Mouse (Mus musculus) limb, embryonic 13.5 days (tissue): ENCODE data around the gene Ucp3. TPM values are rescaled to one million over a fixed set of nuclear protein-coding genes. Genes with fewer than 3 reads are reported as not detected.

Experiments used
- ATAC-seq: fragments of 200-750 bp; cut with Nextera tagmentation; 2 replicates; pipeline ENCODE4 v1.8.0; 2017; ENCODE audit warnings: low read depth, moderate number of reproducible peaks, moderate TSS enrichment; ENCODE audit not compliant: low FRiP score
- H3K27ac ChIP-seq: fragments of 300-500 bp; sonication (generic); 2 replicates; pipeline ENCODE4 v1.5.1; 2015; ENCODE audit warnings: inconsistent platforms, mild to moderate bottlenecking, moderate library complexity
- H3K27me3 ChIP-seq: fragments of 300-500 bp; sonication (generic); 2 replicates; pipeline ENCODE4 v1.6.1; 2015; ENCODE audit warnings: mild to moderate bottlenecking, inconsistent platforms
- H3K36me3 ChIP-seq: fragments of 300-500 bp; sonication (generic); 2 replicates; pipeline ENCODE4 v1.6.1; 2015; ENCODE audit warnings: inconsistent platforms, mild to moderate bottlenecking, moderate library complexity
- H3K4me1 ChIP-seq: fragments of 300-500 bp; sonication (generic); 2 replicates; pipeline ENCODE4 v1.6.1; 2015; ENCODE audit warnings: inconsistent platforms
- H3K4me2 ChIP-seq: fragments of 300-500 bp; sonication (generic); replicated peaks from 2 replicates; pipeline ENCODE4 v1.6.1; 2015; ENCODE audit warnings: inconsistent platforms, mild to moderate bottlenecking, moderate library complexity
- H3K4me3 ChIP-seq: fragments of 300-500 bp; sonication (generic); 2 replicates; pipeline ENCODE4 v1.5.1; 2015; ENCODE audit warnings: moderate library complexity, mild to moderate bottlenecking, inconsistent platforms
- H3K9ac ChIP-seq: fragments of 300-500 bp; sonication (generic); 2 replicates; pipeline ENCODE4 v1.6.1; 2015; ENCODE audit warnings: mild to moderate bottlenecking, inconsistent platforms
- H3K9me3 ChIP-seq: fragments of 300-500 bp; sonication (generic); 2 replicates; pipeline ENCODE4 v1.6.1; 2016; ENCODE audit warnings: inconsistent platforms
- WGBS: fragments of 180-500 bp; shearing (Covaris S2); methylation state at CpG from one replicate; pipeline ENCODE4 v1.1.7; 2015; 5-methylcytosine and 5-hydroxymethylcytosine counted together
- polyA plus RNA-seq: library from polyadenylated mRNA; unstranded; fragments of >200 nt; fragmentation: Nextera tagmentation; extraction: Ambion mirVana; gene quantifications from 2 replicates; pipeline ENCODE4 v1.2.1, GENCODE M21; 2015

The Ucp3 gene
- polyA plus RNA-seq: 0.08 TPM in 1 of 2 replicates, not detected in the other

- H3K4me3 ChIP-seq: no peak within 1 kb of the TSS
- no peak within 1 kb of the TSS for H3K9ac ChIP-seq
- no peak within 1 kb of the TSS for H3K4me2 ChIP-seq
- no peaks in the 10 kb centered on the region for H3K9me3 ChIP-seq
- no peak within 1 kb of the TSS for H3K27ac ChIP-seq
- WGBS: 85% methylated on average over 6 of the region's 6 CpGs
- H3K36me3 ChIP-seq: peaks cover 31% of the 10 kb centered on the region
- ATAC-seq: no peak
- no peaks in the 10 kb centered on the region for H3K4me1 ChIP-seq
- no peaks in the 10 kb centered on the region for H3K27me3 ChIP-seq
Observed at GRCm38 (mm10) chr7:100472777-100473176, at the start of gene Ucp3. Ucp3 (plus strand) TSS chr7:100472990.

- no peak for ATAC-seq
- no peak overlapping the region for H3K9ac ChIP-seq
- H3K4me1 ChIP-seq: no peaks in the 10 kb centered on the region
- WGBS: 82% methylated on average over 3 of the region's 3 CpGs
- H3K4me2 ChIP-seq: no peak overlapping the region
- no peak overlapping the region for H3K27ac ChIP-seq
- no peaks in the 10 kb centered on the region for H3K27me3 ChIP-seq
- no peaks in the 10 kb centered on the region for H3K9me3 ChIP-seq
- no peak overlapping the region for H3K4me3 ChIP-seq
- H3K36me3 ChIP-seq: peaks cover 82% of the 10 kb centered on the region
Observed at GRCm38 (mm10) chr7:100425795-100426194, 47.0 kb upstream of the Ucp3 start.

GRCm38 (mm10) chr7:100429102-100429501, 43.7 kb upstream of the Ucp3 start:
- Histone ChIP-seq H3K27ac (no peak overlapping the region), H3K36me3 (peaks cover 87% of the 10 kb centered on the region), H3K4me1 (no peaks in the 10 kb centered on the region), H3K4me2 (no peak overlapping the region), H3K9me3 (no peaks in the 10 kb centered on the region), H3K27me3 (no peaks in the 10 kb centered on the region), H3K4me3 (no peak overlapping the region), H3K9ac (no peak overlapping the region)
- no peak for ATAC-seq
- WGBS: 49% methylated on average over 3 of the region's 3 CpGs

- no peak overlapping the region for H3K4me3 ChIP-seq
- H3K36me3 ChIP-seq: peaks cover 84% of the 10 kb centered on the region
- ATAC-seq: no peak
- H3K27ac ChIP-seq: no peak overlapping the region
- H3K4me1 ChIP-seq: no peaks in the 10 kb centered on the region
- no peak overlapping the region for H3K9ac ChIP-seq
- no peaks in the 10 kb centered on the region for H3K27me3 ChIP-seq
- no peak overlapping the region for H3K4me2 ChIP-seq
- WGBS: 92% methylated on average over 11 of the region's 11 CpGs
- no peaks in the 10 kb centered on the region for H3K9me3 ChIP-seq
Observed at GRCm38 (mm10) chr7:100429911-100430310, 42.9 kb upstream of the Ucp3 start.

- H3K27me3 ChIP-seq: no peaks in the 10 kb centered on the region
- H3K4me3 ChIP-seq: no peak overlapping the region
- no peaks in the 10 kb centered on the region for H3K9me3 ChIP-seq
- no peaks in the 10 kb centered on the region for H3K4me1 ChIP-seq
- WGBS: 91% methylated on average over 5 of the region's 5 CpGs
- H3K9ac ChIP-seq: no peak overlapping the region
- peaks cover 83% of the 10 kb centered on the region for H3K36me3 ChIP-seq
- H3K27ac ChIP-seq: no peak overlapping the region
- ATAC-seq: no peak
- no peak overlapping the region for H3K4me2 ChIP-seq
Observed at GRCm38 (mm10) chr7:100431103-100431502, 41.7 kb upstream of the Ucp3 start.

- WGBS: 92% methylated on average over 6 of the region's 6 CpGs
- Histone ChIP-seq H3K4me1 (no peaks in the 10 kb centered on the region), H3K36me3 (peaks cover 85% of the 10 kb centered on the region), H3K27me3 (no peaks in the 10 kb centered on the region), H3K4me3 (no peak overlapping the region), H3K9ac (no peak overlapping the region), H3K27ac (no peak overlapping the region), H3K4me2 (no peak overlapping the region), H3K9me3 (no peaks in the 10 kb centered on the region)
- ATAC-seq: no peak
Observed at GRCm38 (mm10) chr7:100433295-100433694, 39.5 kb upstream of the Ucp3 start.

- ATAC-seq: no peak
- Histone ChIP-seq H3K9me3 (no peaks in the 10 kb centered on the region), H3K9ac (no peak overlapping the region), H3K4me1 (no peaks in the 10 kb centered on the region), H3K27ac (no peak overlapping the region), H3K4me2 (no peak overlapping the region), H3K27me3 (no peaks in the 10 kb centered on the region), H3K36me3 (peaks cover 83% of the 10 kb centered on the region), H3K4me3 (no peak overlapping the region)
- WGBS: 79% methylated on average over 4 of the region's 4 CpGs
Observed at GRCm38 (mm10) chr7:100443728-100444127, 29.1 kb upstream of the Ucp3 start.

- Histone ChIP-seq H3K4me2 (no peak overlapping the region), H3K4me3 (no peak overlapping the region), H3K36me3 (peaks cover 84% of the 10 kb centered on the region), H3K9me3 (no peaks in the 10 kb centered on the region), H3K27ac (no peak overlapping the region), H3K27me3 (no peaks in the 10 kb centered on the region), H3K9ac (no peak overlapping the region), H3K4me1 (no peaks in the 10 kb centered on the region)
- 97% methylated on average over 5 of the region's 5 CpGs for WGBS
- ATAC-seq: no peak
Observed at GRCm38 (mm10) chr7:100446271-100446670, 26.5 kb upstream of the Ucp3 start.

- H3K27me3 ChIP-seq: no peaks in the 10 kb centered on the region
- H3K4me1 ChIP-seq: no peaks in the 10 kb centered on the region
- H3K9me3 ChIP-seq: no peaks in the 10 kb centered on the region
- H3K4me3 ChIP-seq: no peak overlapping the region
- WGBS: 97% methylated on average over 12 of the region's 12 CpGs
- no peak for ATAC-seq
- peaks cover 86% of the 10 kb centered on the region for H3K36me3 ChIP-seq
- H3K9ac ChIP-seq: no peak overlapping the region
- no peak overlapping the region for H3K27ac ChIP-seq
- no peak overlapping the region for H3K4me2 ChIP-seq
Observed at GRCm38 (mm10) chr7:100448530-100448929, 24.3 kb upstream of the Ucp3 start.

- H3K27me3 ChIP-seq: no peaks in the 10 kb centered on the region
- WGBS: 91% methylated on average over 3 of the region's 3 CpGs
Observed at GRCm38 (mm10) chr7:100448985-100449384, 23.8 kb upstream of the Ucp3 start.

GRCm38 (mm10) chr7:100458153-100458552, 14.6 kb upstream of the Ucp3 start:
- no peak overlapping the region for H3K4me3 ChIP-seq
- no peaks in the 10 kb centered on the region for H3K9me3 ChIP-seq
- no peak overlapping the region for H3K27ac ChIP-seq
- WGBS: 75% methylated on average over 1 of the region's 1 CpGs
- H3K4me1 ChIP-seq: no peaks in the 10 kb centered on the region
- no peak overlapping the region for H3K9ac ChIP-seq
- peaks cover 91% of the 10 kb centered on the region for H3K36me3 ChIP-seq
- no peak for ATAC-seq
- H3K4me2 ChIP-seq: no peak overlapping the region
- H3K27me3 ChIP-seq: no peaks in the 10 kb centered on the region

More at GRCm38 (mm10) chr7:100448985-100449384, 23.8 kb upstream of the Ucp3 start:
- H3K9ac ChIP-seq: no peak overlapping the region
- H3K4me1 ChIP-seq: no peaks in the 10 kb centered on the region
- H3K36me3 ChIP-seq: peaks cover 86% of the 10 kb centered on the region
- no peak overlapping the region for H3K27ac ChIP-seq
- ATAC-seq: no peak
- no peaks in the 10 kb centered on the region for H3K9me3 ChIP-seq
- H3K4me2 ChIP-seq: no peak overlapping the region
- no peak overlapping the region for H3K4me3 ChIP-seq

- ATAC-seq: no peak
- Histone ChIP-seq H3K27me3 (no peaks in the 10 kb centered on the region), H3K36me3 (peaks cover 86% of the 10 kb centered on the region), H3K4me2 (no peak overlapping the region), H3K9me3 (no peaks in the 10 kb centered on the region), H3K9ac (no peak overlapping the region), H3K27ac (no peak overlapping the region), H3K4me1 (no peaks in the 10 kb centered on the region), H3K4me3 (no peak overlapping the region)
- WGBS: 93% methylated on average over 3 of the region's 3 CpGs
Observed at GRCm38 (mm10) chr7:100459862-100460261, 12.9 kb upstream of the Ucp3 start.

GRCm38 (mm10) chr7:100461621-100462151, 11.1 kb upstream of the Ucp3 start:
- ATAC-seq: no peak
- Histone ChIP-seq H3K27me3 (no peaks in the 10 kb centered on the region), H3K27ac (no peak overlapping the region), H3K4me2 (no peak overlapping the region), H3K9me3 (no peaks in the 10 kb centered on the region), H3K36me3 (peaks cover 86% of the 10 kb centered on the region), H3K4me1 (peaks cover 10% of the 10 kb centered on the region), H3K4me3 (no peak overlapping the region), H3K9ac (no peak overlapping the region)
- 84% methylated on average over 6 of the region's 6 CpGs for WGBS
